Comparison of ENCODE assay signal across 17 mouse cellular contexts in the genomic region with DNA sequence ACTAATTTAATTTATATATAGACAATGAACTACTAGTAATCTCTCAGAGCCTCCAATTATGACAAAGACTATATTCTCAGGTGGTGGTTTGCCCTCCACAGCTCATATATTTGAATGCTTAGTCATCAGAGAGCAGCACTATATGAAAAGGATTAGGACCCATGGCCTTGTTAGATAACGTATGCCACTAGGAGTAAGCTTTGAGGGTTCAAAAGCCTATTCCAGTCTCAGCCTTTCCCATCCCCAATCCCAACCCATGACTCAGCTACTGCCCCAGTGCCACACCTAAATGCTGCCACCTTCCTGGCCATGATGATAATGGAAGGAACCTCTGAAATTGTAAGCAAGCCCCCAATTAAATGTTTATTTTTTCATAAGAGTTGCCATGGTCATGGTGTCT.
"Had no signal": no experiment of that assay in that cellular context is flagged by ENCODE, and none has a peak within 500 bp of the region (broad histone marks: within the 10 kb centered on the region; RNA-seq: fewer than 3 reads in every experiment).

No protein-coding gene starts in this region.

- H3K9ac ChIP-seq: lung, embryonic 15.5 days; midbrain, embryonic 13.5 days; neural tube, embryonic 13.5 days had no signal

- DNase-seq: layer of hippocampus, postnatal 36 days; lung, adult 18-20 months; lung, postnatal 14 days; lung, postnatal 4 days; retina, postnatal 1 day; right cerebral cortex, postnatal 25 days; thymus, adult 18-20 months; thymus, postnatal 14 days; thymus, postnatal 4 days had no signal

- H3K9me3 ChIP-seq: lung, embryonic 15.5 days; midbrain, embryonic 13.5 days; neural tube, embryonic 13.5 days had no signal

- H3K4me1 ChIP-seq: lung, embryonic 15.5 days; midbrain, embryonic 13.5 days; neural tube, embryonic 13.5 days had no signal

- H3K27me3 ChIP-seq: lung, embryonic 15.5 days; midbrain, embryonic 13.5 days; neural tube, embryonic 13.5 days had no signal

- H3K36me3 ChIP-seq: lung, embryonic 15.5 days; midbrain, embryonic 13.5 days; neural tube, embryonic 13.5 days had no signal

- H3K4me3 ChIP-seq: left cerebral cortex, adult 2 months; lung, embryonic 15.5 days; midbrain, embryonic 13.5 days; myocyte; neural tube, embryonic 13.5 days had no signal

- H3K27ac ChIP-seq: kidney, postnatal 0 days; left cerebral cortex, adult 2 months; lung, embryonic 15.5 days; midbrain, embryonic 13.5 days; neural tube, embryonic 13.5 days had no signal

- ATAC-seq: intestine, postnatal 0 days; midbrain, embryonic 13.5 days; midbrain, embryonic 16.5 days had no signal

- H3K4me2 ChIP-seq: lung, embryonic 15.5 days; midbrain, embryonic 13.5 days; neural tube, embryonic 13.5 days had no signal
